Mouse (Mus musculus): ENCODE results near the gene Nudt2.
A peak's percentile ranks its signal among the peaks of the same experiment; 100 is the strongest.

GRCm38 (mm10) chr4:41502986-41503412, 38.0 kb downstream of the Nudt2 start, which contains the start of gene AI464131:
- TF ChIP-seq CTCF (IDR thresholded peaks at IDR 0.05), result peak; percentile 25
- peak; percentile 65 for TF ChIP-seq POLR2A (IDR thresholded peaks at IDR 0.05; ENCODE audit: insufficient read depth, low read depth, low read length)
- TF ChIP-seq EP300 (IDR thresholded peaks at IDR 0.05; ENCODE audit: insufficient read depth, low read depth, low read length), result 0 out of 2 replicates have a peak, but pooled peaks have one; percentile 42
